Mouse (Mus musculus): ENCODE measurements around the gene Tmem37.

Tmem37 gene

DNA sequence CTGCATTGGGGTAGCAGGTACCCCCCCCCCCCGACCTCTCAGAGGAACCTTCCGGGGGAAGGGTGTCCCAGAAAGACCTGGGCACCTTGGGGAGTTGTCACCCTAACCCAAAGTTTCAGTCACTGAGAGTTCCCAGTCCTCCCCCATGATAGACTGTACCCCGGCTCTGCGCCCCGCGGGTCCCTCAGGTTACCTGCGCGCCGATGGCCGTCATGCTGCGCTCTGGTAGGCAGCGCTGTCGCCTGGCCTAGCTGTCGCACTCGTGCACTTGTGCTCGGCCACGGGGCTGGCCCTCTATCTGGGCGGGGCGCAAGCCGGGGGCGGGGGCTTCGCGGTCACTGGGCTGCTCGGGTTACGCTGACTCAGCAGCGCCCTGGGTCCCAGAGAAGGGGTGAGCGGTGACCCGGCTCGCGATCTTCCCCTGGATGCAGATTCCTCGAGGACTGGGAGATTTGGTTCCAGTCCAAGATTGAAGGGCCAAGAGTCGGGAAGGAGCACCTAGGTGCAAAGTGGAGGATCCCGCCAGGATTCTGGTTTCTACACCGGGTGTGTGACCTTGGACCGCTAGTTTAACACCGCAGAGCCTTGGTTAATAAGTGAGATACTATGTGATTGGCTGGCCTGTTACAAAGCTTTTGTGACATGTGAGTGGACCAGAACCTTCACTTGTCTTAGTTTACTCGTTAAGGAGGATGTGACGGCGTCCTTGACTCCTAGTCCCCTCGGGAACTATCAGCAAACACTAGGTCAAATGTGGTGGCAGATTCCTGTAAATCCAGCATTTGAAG is at the start of gene Tmem37:
Gene Tmem37 (minus strand): TSS at position 556 of the 788 bp plus-strand sequence.
- DNase-seq = peak; percentile 37

GRCm38 (mm10) chr1:120122634-120123383 is 48.9 kb upstream of the Tmem37 start:
- DNase-seq = no peak

DNA sequence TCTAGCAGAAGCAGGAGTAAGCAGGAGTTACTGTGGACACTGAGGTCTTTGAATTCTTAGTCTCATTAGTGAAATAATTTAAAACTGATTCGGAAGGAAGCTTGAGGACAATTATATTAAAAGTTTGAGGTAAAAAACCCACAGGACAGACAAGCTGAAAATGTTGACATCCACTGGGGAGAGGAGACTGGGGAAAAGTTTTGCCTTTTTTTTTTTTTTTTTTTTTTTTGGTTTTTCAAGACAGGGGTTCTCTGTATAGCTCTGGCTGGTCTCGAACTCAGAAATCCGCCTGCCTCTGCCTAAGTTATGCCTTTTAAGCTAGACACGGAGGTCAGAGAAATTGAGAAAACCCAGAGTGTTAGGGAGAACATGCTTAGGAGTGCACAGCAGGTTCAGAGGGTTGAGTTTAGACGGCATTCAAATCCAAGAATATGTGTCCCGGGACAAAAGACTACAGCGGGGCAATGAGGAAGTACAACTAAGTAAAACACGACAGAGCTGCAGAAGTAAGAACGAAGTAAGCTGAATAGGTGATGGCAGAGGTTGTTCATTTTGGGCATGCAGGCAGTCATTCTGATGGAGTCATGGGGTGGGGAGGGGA is 48.2 kb upstream of the Tmem37 start:
- no peak for DNase-seq

DNA sequence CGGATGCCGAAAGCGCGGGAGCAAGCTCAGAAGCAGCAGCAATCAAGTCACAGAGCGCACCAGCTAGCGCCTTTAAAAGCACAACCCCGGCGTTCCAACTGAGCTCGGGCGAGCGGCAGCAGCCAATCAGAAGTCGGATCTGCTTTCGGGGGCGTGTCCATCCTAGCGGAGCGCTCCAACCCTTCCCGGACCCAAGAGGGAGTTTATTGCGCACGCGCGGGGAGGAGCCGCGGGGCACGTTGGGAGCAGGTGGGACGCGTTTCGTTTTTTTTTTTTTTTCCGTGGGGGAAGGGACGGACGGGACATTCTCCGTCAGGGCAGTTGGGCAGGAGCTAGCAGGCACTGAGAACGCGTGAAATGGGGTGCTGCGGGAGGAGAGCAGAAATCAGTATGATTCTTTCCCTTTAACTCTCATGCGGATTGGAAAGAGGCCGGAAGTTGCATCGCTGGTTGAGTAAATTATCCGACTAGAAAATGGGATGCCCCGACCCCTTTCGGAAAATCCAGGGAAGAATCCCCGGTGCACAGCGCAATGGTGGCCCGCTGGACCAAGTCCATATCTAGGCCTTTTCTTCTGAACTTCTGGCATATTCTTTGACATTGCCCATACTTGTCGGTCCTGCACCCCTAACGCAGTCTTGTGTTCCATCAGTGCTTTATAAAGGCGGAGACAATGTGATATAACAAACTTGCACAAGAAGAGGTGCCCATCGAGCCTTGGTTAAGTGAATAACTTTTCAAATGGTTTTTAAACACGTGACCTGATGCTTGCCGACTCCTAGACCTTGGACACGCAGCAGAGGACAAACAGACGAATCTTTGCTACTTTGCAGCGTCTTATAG is 47.3 kb upstream of the Tmem37 start, which contains the start of the genes Dbi and 3110009E18Rik:
Gene Dbi (minus strand): TSS at position 110 of the 843 bp plus-strand sequence.
Gene 3110009E18Rik (plus strand): TSS at position 219 of the 843 bp plus-strand sequence.
- DNase-seq = peak; percentile 99

GRCm38 (mm10) chr1:120120141-120120968 is 46.5 kb upstream of the Tmem37 start:
- no peak for DNase-seq

GRCm38 (mm10) chr1:120119389-120119788 is 45.5 kb upstream of the Tmem37 start:
- no peak for DNase-seq

DNA sequence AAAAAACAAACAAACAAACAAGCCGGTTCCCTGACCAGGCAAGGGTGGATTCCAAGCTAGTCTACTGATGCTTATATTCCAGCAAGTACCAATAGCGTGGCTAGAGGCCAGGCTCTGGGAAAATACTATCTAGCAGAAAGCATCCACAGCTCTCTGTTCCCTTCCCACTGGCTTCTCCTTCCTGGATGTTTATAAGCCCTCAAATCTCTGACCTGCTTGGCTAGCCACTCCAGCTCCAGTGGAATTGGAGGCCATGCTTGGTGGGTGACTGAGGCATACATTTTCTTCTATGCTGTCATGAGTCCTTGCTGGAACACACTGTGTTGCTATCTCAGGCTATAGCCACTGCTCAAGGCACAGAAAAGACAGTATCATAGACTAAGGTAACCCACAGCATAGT is 45.0 kb upstream of the Tmem37 start:
- DNase-seq = no peak

GRCm38 (mm10) chr1:120116106-120116505 is 42.2 kb upstream of the Tmem37 start:
- no peak for DNase-seq

DNA sequence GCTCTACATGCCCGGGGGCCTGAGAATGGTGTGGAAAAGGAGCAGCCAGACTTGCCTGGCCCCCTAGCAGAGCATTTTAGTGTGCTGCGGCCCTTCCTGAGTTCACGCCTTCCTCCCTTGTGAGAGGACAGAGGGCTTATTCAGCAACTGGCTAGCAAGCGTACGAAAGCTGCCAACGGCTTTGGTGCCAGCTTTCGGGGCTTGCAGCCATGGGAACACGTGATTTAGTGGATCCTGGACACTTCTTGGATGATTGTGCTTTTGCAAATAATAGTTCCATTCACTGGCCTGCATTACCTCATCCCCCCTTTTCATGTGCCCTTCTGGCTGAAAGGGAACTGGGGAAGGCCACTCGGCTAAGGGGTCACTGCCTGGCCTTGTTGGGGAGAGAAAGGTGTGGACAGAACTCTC is 41.8 kb upstream of the Tmem37 start:
- DNase-seq = peak; percentile 85

DNA sequence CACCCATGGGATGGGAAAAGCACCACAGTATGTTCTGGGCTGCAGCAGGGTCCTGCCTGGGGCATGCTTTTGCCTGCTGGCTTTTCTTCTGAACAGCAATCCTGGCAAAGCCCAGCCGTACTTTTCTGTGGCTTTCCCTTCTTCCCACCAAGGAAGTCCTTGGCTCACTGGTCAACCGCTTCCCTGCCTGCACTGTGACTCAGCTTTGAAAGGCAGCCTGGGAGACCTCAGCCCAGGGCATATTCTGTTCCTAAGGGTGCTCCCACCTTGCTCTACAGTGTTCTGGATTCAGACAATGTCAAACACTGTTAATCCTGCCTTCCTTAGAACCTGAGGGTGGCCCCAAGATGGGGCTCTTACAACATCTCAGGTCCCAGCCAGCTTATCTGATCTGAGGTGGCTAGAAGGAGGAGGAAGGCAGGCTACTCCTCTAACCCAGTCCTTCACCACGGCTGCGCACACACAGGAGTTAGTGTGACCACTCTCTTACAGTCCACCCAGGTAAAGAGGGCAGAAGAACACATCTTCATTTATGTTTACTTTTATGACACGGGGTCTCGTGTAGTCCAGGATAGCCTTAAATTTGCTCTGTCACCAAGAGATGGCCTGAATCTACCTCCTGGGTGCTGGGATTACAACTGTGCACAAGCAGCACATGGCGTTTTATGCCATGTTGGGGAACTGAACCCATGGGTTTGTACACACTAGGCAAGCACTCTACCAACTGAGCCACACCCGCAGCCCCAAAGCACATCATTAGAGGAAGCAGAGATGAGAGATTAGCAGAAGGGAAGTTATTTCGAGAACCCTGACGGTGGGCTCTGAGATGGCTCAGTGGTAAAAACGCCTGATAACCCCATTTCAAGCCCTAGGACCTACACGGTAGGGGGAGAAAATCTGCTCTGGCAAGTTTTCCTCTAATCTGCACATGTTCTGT is 38.6 kb upstream of the Tmem37 start:
- no peak for DNase-seq

GRCm38 (mm10) chr1:120111766-120112165 is 37.9 kb upstream of the Tmem37 start:
- DNase-seq = no peak

GRCm38 (mm10) chr1:120109741-120110432 is 36.0 kb upstream of the Tmem37 start:
- no peak for DNase-seq

DNA sequence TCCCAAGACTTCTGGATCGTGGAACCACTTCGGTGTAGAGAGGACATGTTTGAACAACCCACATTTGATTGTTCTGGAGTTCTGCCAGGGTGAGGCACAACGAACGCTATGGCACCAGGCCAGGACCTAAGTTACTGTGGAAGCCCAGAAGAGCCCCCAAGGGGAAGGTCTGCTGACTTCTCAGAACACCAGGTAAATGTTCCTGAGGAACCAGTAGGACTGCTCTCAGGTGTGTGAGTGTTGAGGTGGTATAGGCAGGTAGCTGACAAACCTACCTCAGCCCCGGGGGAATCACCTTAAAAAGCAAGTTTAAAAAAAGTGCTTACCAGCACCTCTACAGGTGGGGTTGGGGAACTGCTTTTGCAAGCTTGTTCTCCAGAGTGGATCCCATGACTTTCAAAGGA is 31.7 kb upstream of the Tmem37 start:
- DNase-seq = no peak

GRCm38 (mm10) chr1:120101227-120101609 is 27.3 kb upstream of the Tmem37 start:
- no peak for DNase-seq

DNA sequence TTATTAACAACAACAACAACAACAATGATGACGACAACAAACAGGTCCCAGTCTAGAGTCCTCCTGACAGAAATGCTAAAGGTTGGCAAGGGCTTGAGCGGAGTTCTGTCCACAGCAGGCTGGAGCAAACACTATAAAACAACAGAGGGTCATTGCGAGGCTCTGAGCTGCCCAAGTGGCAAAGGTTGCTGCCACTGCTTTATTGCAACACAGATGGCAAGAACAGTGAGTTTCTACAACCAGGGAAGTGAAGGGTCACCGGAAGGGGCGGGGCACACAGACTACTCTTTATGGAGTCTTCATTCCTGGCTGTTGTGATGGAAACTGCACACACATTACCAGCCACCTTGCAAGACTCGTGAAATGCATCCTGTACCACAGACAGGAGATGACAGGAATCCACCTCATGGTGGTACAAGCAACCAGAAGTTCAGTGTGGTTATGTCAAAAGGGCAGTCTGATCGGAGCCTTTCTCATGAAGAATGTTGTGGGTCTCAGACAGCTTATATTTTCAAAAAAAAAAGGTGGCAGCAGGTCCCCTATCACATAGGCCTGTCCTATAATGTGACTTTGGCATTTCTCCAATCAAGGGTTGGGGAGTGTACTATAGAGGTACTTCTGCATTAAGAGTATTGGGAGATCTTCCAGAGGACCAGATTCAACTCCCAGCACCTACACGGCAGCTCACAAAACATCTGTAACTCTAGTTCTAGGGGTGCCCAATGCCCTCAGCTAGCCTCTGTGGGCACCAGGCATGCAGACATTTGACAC is 26.8 kb upstream of the Tmem37 start:
- no peak for DNase-seq

- peak; percentile 21 for DNase-seq
Measured at GRCm38 (mm10) chr1:120099483-120099882, 25.6 kb upstream of the Tmem37 start.

DNA sequence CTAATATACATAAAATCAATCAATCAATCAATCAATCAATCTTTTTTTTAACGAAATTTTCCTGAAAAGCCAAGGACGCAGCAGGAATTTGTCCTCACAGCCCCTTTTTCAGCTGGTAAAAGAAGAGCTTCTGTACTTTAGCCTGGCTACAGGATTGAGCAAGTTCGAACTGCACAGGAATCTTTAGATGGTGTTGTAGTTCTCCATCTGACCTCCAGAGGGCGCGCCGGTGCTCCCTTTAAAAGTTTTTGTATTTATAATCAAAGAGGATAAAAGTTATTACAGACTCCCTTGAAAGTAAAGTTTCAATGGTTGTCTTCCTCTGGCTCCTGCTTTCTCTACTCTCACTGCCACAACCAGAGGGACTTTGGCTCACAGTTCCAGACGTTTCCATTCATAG is 24.5 kb upstream of the Tmem37 start:
- peak; percentile 65 for DNase-seq

- no peak for DNase-seq
Measured at GRCm38 (mm10) chr1:120094920-120095319, 21.0 kb upstream of the Tmem37 start.

All from right cerebral cortex, adult 18-20 months (tissue).